In the genomic region with DNA sequence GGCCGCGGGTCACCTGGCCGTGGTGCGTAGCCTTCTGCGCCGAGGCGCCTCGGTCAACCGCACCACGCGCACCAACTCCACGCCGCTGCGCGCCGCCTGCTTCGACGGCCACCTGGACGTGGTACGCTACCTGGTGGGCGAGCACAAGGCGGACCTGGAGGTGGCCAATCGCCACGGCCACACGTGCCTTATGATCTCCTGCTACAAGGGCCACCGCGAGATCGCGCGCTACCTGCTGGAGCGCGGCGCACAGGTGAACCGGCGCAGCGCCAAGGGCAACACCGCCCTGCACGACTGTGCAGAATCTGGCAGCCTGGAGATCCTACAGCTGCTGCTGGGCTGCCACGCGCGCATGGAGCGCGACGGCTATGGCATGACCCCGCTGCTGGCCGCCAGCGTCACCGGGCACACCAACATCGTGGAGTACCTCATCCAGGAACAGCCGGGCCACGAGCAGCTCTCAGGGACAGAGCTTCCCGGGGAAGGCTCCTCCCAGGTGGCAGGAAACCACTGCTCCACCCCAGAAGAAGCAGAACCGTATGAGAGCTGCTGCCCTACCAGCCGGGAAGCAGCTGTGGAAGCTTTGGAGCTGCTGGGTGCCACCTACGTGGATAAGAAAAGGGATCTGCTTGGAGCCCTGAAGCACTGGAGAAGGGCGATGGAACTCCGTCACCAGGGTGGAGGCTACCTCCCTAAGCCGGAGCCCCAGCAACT, we compare ENCODE assay signal across 8 mouse cellular contexts. TPM values are rescaled to one million over a fixed set of nuclear protein-coding genes. Genes with fewer than 3 reads are reported as not detected.
DNase-seq lines count a peak whose midpoint lies in the region; ATAC-seq and TF ChIP-seq lines count a peak whose summit lies in the region.

No protein-coding gene starts in this region.

- H3K36me3 ChIP-seq in lung, embryonic 15.5 days = peaks cover 33% of the 10 kb centered on the region
- H3K36me3 ChIP-seq in heart, embryonic 15.5 days = peaks cover 30% of the 10 kb centered on the region
- H3K36me3 ChIP-seq in limb, embryonic 10.5 days = peaks cover 48% of the 10 kb centered on the region

- H3K4me2 ChIP-seq in lung, embryonic 15.5 days = peak overlapping the region; percentile 96
- peak overlapping the region; percentile 94 for H3K4me2 ChIP-seq in heart, embryonic 15.5 days

- no peak for TF ChIP-seq CTCF in olfactory bulb, adult 2 months (IDR thresholded peaks at IDR 0.05; ENCODE audit: insufficient read depth, low read depth, low read length)

- 7% methylated on average over 58 of the region's 58 CpGs for WGBS in lung, embryonic 15.5 days
- WGBS in heart, embryonic 15.5 days = 7% methylated on average over 58 of the region's 58 CpGs
- WGBS in limb, embryonic 10.5 days = 11% methylated on average over 57 of the region's 58 CpGs
- 5% methylated on average over 58 of the region's 58 CpGs for WGBS in olfactory bulb, adult 2 months

- no peak for DNase-seq in lung, postnatal 25 days (ENCODE audit: low spot score)
- peak; percentile 68 for DNase-seq in cerebellum, adult 9-10 months
- DNase-seq in limb, embryonic 10.5 days (ENCODE audit: low spot score) = no peak
- no peak for DNase-seq in layer of hippocampus, postnatal 10 days (ENCODE audit: low spot score in 2 of 2)
- DNase-seq in left cerebral cortex, postnatal 4 days = no peak

- H3K4me1 ChIP-seq in lung, embryonic 15.5 days = peaks cover 48% of the 10 kb centered on the region
- peaks cover 56% of the 10 kb centered on the region for H3K4me1 ChIP-seq in heart, embryonic 15.5 days (replicated peaks)
- peaks cover 35% of the 10 kb centered on the region for H3K4me1 ChIP-seq in limb, embryonic 10.5 days
- peaks cover 48% of the 10 kb centered on the region for H3K4me1 ChIP-seq in olfactory bulb, adult 2 months (ENCODE audit: control insufficient read depth, insufficient read depth, low read length)

- H3K9me3 ChIP-seq in lung, embryonic 15.5 days = no peaks in the 10 kb centered on the region
- H3K9me3 ChIP-seq in heart, embryonic 15.5 days (replicated peaks) = no peaks in the 10 kb centered on the region
- H3K9me3 ChIP-seq in limb, embryonic 10.5 days (replicated peaks) = no peaks in the 10 kb centered on the region

- H3K27ac ChIP-seq in lung, embryonic 15.5 days = peak overlapping the region; percentile 64
- peak overlapping the region; percentile 97 for H3K27ac ChIP-seq in heart, embryonic 15.5 days
- H3K27ac ChIP-seq in limb, embryonic 10.5 days = peak overlapping the region; percentile 68
- H3K27ac ChIP-seq in olfactory bulb, adult 2 months (ENCODE audit: insufficient read depth, low read depth, low read length) = peak overlapping the region; percentile 79; the same call in 1 of the 2 replicates

- H3K9ac ChIP-seq in lung, embryonic 15.5 days = peak overlapping the region; percentile 73
- H3K9ac ChIP-seq in heart, embryonic 15.5 days = peak overlapping the region; percentile 72

- no peaks in the 10 kb centered on the region for H3K27me3 ChIP-seq in lung, embryonic 15.5 days
- H3K27me3 ChIP-seq in heart, embryonic 15.5 days = no peaks in the 10 kb centered on the region
- H3K27me3 ChIP-seq in limb, embryonic 10.5 days (ENCODE audit: low read depth, poor library complexity, severe bottlenecking) = no peaks in the 10 kb centered on the region

- TF ChIP-seq POLR2A in olfactory bulb, adult 2 months (IDR thresholded peaks at IDR 0.05; ENCODE audit: insufficient read depth, low read depth, low read length) = no peak

- intact Hi-C loops in left cerebral cortex, postnatal 4 days (cut with DNase I) = no loop called here

- peak overlapping the region; percentile 72 for H3K4me3 ChIP-seq in lung, embryonic 15.5 days
- H3K4me3 ChIP-seq in heart, embryonic 15.5 days = peak overlapping the region; percentile 70
- peak overlapping the region; percentile 72 for H3K4me3 ChIP-seq in limb, embryonic 10.5 days
- peak overlapping the region; percentile 62 for H3K4me3 ChIP-seq in olfactory bulb, adult 2 months (ENCODE audit: insufficient read depth, low read depth, low read length)

- ATAC-seq in lung, embryonic 15.5 days (ENCODE audit: borderline replicate concordance, extremely low read depth, low FRiP score, low TSS enrichment) = no peak
- ATAC-seq in heart, embryonic 15.5 days (replicated peaks; ENCODE audit: insufficient number of reproducible peaks, insufficient read depth, low FRiP score, low read depth) = no peak

RNA-seq across cellular contexts. Expression of a gene that starts 0.7 kb away (rescaled TPM):
- 11.7 and 13.3 TPM in 2 replicates for polyA plus RNA-seq in lung, embryonic 15.5 days (2015; fragmentation: Nextera tagmentation; extraction: Ambion mirVana)
- 19.4 and 22.5 TPM in 2 replicates for polyA plus RNA-seq in heart, embryonic 15.5 days (2015; fragmentation: Nextera tagmentation; extraction: Ambion mirVana)
- 12.2 and 14.6 TPM in 2 replicates for polyA plus RNA-seq in limb, embryonic 10.5 days (2016; fragmentation: Nextera tagmentation; extraction: Ambion mirVana)
- not detected in 2 replicates for polyA plus RNA-seq in olfactory bulb, adult 2 months (2012; ENCODE audit: insufficient read depth, insufficient read length, low replicate concordance, missing spikeins)
- 10 to 100 TPM; 45.3 to 46.5 TPM for total RNA-seq in layer of hippocampus, postnatal 10 days (2021)
- 10 to 100 TPM; 41.4 to 45.7 TPM for total RNA-seq in left cerebral cortex, postnatal 4 days (2021)

RNA-seq across cellular contexts. Expression of a gene that starts 19.2 kb away (rescaled TPM):
- 4.2 and 4.6 TPM in 2 replicates for polyA plus RNA-seq in lung, embryonic 15.5 days (2015; fragmentation: Nextera tagmentation; extraction: Ambion mirVana)
- polyA plus RNA-seq in heart, embryonic 15.5 days (2015; fragmentation: Nextera tagmentation; extraction: Ambion mirVana) = 6.9 and 8.3 TPM in 2 replicates
- polyA plus RNA-seq in limb, embryonic 10.5 days (2016; fragmentation: Nextera tagmentation; extraction: Ambion mirVana) = 3.0 TPM in 2 replicates
- not detected in 2 replicates for polyA plus RNA-seq in olfactory bulb, adult 2 months (2012; ENCODE audit: insufficient read depth, insufficient read length, low replicate concordance, missing spikeins)
- 1 to 10 TPM; 5.2 to 5.9 TPM for total RNA-seq in layer of hippocampus, postnatal 10 days (2021)
- total RNA-seq in left cerebral cortex, postnatal 4 days (2021) = 1 to 10 TPM; 3.4 to 3.7 TPM

RNA-seq across cellular contexts. Expression of a gene that starts 35.3 kb away (rescaled TPM):
- 82.4 and 82.5 TPM in 2 replicates for polyA plus RNA-seq in lung, embryonic 15.5 days (2015; fragmentation: Nextera tagmentation; extraction: Ambion mirVana)
- polyA plus RNA-seq in heart, embryonic 15.5 days (2015; fragmentation: Nextera tagmentation; extraction: Ambion mirVana) = 61.1 and 78.3 TPM in 2 replicates
- 78.2 and 89.7 TPM in 2 replicates for polyA plus RNA-seq in limb, embryonic 10.5 days (2016; fragmentation: Nextera tagmentation; extraction: Ambion mirVana)
- polyA plus RNA-seq in olfactory bulb, adult 2 months (2012; ENCODE audit: insufficient read depth, insufficient read length, low replicate concordance, missing spikeins) = not detected in 2 replicates
- total RNA-seq in layer of hippocampus, postnatal 10 days (2021) = 1 to 10 TPM; 5.7 to 7.3 TPM
- 1 to 10 TPM; 4.5 to 6.1 TPM for total RNA-seq in left cerebral cortex, postnatal 4 days (2021)

RNA-seq across cellular contexts. Expression of a gene that starts 38.6 kb away (rescaled TPM):
- 37.1 and 37.6 TPM in 2 replicates for polyA plus RNA-seq in lung, embryonic 15.5 days (2015; fragmentation: Nextera tagmentation; extraction: Ambion mirVana)
- polyA plus RNA-seq in heart, embryonic 15.5 days (2015; fragmentation: Nextera tagmentation; extraction: Ambion mirVana) = 19.7 and 25.7 TPM in 2 replicates
- polyA plus RNA-seq in limb, embryonic 10.5 days (2016; fragmentation: Nextera tagmentation; extraction: Ambion mirVana) = 44.5 and 44.8 TPM in 2 replicates
- polyA plus RNA-seq in olfactory bulb, adult 2 months (2012; ENCODE audit: insufficient read depth, insufficient read length, low replicate concordance, missing spikeins) = not detected in 2 replicates
- 10 to 100 TPM; 44.5 to 45.6 TPM for total RNA-seq in layer of hippocampus, postnatal 10 days (2021)
- total RNA-seq in left cerebral cortex, postnatal 4 days (2021) = 10 to 100 TPM; 48.9 to 50.2 TPM

RNA-seq across cellular contexts. Expression of a gene that starts 42.7 kb away (rescaled TPM):
- polyA plus RNA-seq in lung, embryonic 15.5 days (2015; fragmentation: Nextera tagmentation; extraction: Ambion mirVana) = not detected in 2 replicates
- 0.13 TPM in 1 of 2 replicates, not detected in the other for polyA plus RNA-seq in heart, embryonic 15.5 days (2015; fragmentation: Nextera tagmentation; extraction: Ambion mirVana)
- not detected in 2 replicates for polyA plus RNA-seq in limb, embryonic 10.5 days (2016; fragmentation: Nextera tagmentation; extraction: Ambion mirVana)
- polyA plus RNA-seq in olfactory bulb, adult 2 months (2012; ENCODE audit: insufficient read depth, insufficient read length, low replicate concordance, missing spikeins) = not detected in 2 replicates
- total RNA-seq in layer of hippocampus, postnatal 10 days (2021) = not detected
- not detected for total RNA-seq in left cerebral cortex, postnatal 4 days (2021)

Comparison
In these comparisons a context has a peak if more than half of its experiments do, and no peak if none do; other contexts are left out.
1. RNA of a gene that starts 0.7 kb away (polyA plus RNA-seq): 19.4 to 22.5 TPM in heart, embryonic 15.5 days, 12.2 to 14.6 TPM in limb, embryonic 10.5 days and 11.7 to 13.3 TPM in lung, embryonic 15.5 days; not detected in olfactory bulb, adult 2 months; every median in the first group is over 10 times any median in the second.
2. Peak in every context shown above with its lines, with median percentiles within 50 percentile points of each other: H3K27ac ChIP-seq and H3K4me3 ChIP-seq.